Mouse (Mus musculus): ENCODE measurements around the gene Esrrg.

Esrrg gene

GRCm38 (mm10) chr1:187832851-187833250, 224.3 kb downstream of the Esrrg start:
- DNase-seq (ENCODE audit: low read depth): no peak

GRCm38 (mm10) chr1:187834576-187834975, 226.0 kb downstream of the Esrrg start:
- no peak for DNase-seq (ENCODE audit: low read depth)

GRCm38 (mm10) chr1:187836384-187836783, 227.8 kb downstream of the Esrrg start:
- no peak for DNase-seq (ENCODE audit: low read depth)

GRCm38 (mm10) chr1:187836876-187837275, 228.3 kb downstream of the Esrrg start:
- no peak for DNase-seq (ENCODE audit: low read depth)

- no peak for DNase-seq (ENCODE audit: low read depth)
Observed at GRCm38 (mm10) chr1:187841629-187842028, 233.0 kb downstream of the Esrrg start.

- DNase-seq (ENCODE audit: low read depth): no peak
Observed at GRCm38 (mm10) chr1:187842702-187843101, 234.1 kb downstream of the Esrrg start.

- DNase-seq (ENCODE audit: low read depth): no peak
Observed at GRCm38 (mm10) chr1:187854148-187854547, 245.6 kb downstream of the Esrrg start.

GRCm38 (mm10) chr1:187862339-187862738, 253.7 kb downstream of the Esrrg start:
- DNase-seq (ENCODE audit: low read depth): no peak

GRCm38 (mm10) chr1:187868427-187868826, 259.8 kb downstream of the Esrrg start:
- DNase-seq (ENCODE audit: low read depth): no peak

GRCm38 (mm10) chr1:187872208-187872607, 263.6 kb downstream of the Esrrg start:
- DNase-seq (ENCODE audit: low read depth): no peak

- no peak for DNase-seq (ENCODE audit: low read depth)
Observed at GRCm38 (mm10) chr1:187872744-187873143, 264.2 kb downstream of the Esrrg start.

GRCm38 (mm10) chr1:187873770-187874169, 265.2 kb downstream of the Esrrg start:
- no peak for DNase-seq (ENCODE audit: low read depth)

- DNase-seq (ENCODE audit: low read depth): no peak
Observed at GRCm38 (mm10) chr1:187887270-187887669, 278.7 kb downstream of the Esrrg start.

- no peak for DNase-seq (ENCODE audit: low read depth)
Observed at GRCm38 (mm10) chr1:187888142-187888541, 279.6 kb downstream of the Esrrg start.

- DNase-seq (ENCODE audit: low read depth): no peak
Observed at GRCm38 (mm10) chr1:187889096-187889495, 280.5 kb downstream of the Esrrg start.

- no peak for DNase-seq (ENCODE audit: low read depth)
Observed at GRCm38 (mm10) chr1:187891262-187891661, 282.7 kb downstream of the Esrrg start.

GRCm38 (mm10) chr1:187895459-187895858, 286.9 kb downstream of the Esrrg start:
- no peak for DNase-seq (ENCODE audit: low read depth)

GRCm38 (mm10) chr1:187896291-187896690, 287.7 kb downstream of the Esrrg start:
- DNase-seq (ENCODE audit: low read depth): no peak

- DNase-seq (ENCODE audit: low read depth): no peak
Observed at GRCm38 (mm10) chr1:187896910-187897309, 288.3 kb downstream of the Esrrg start.

- no peak for DNase-seq (ENCODE audit: low read depth)
Observed at GRCm38 (mm10) chr1:187899541-187899940, 290.9 kb downstream of the Esrrg start.

GRCm38 (mm10) chr1:187900756-187901155, 292.2 kb downstream of the Esrrg start:
- no peak for DNase-seq (ENCODE audit: low read depth)

GRCm38 (mm10) chr1:187902176-187902575, 293.6 kb downstream of the Esrrg start:
- no peak for DNase-seq (ENCODE audit: low read depth)

GRCm38 (mm10) chr1:187904731-187905130, 296.1 kb downstream of the Esrrg start:
- DNase-seq (ENCODE audit: low read depth): no peak

GRCm38 (mm10) chr1:187907407-187907806, 298.8 kb downstream of the Esrrg start:
- no peak for DNase-seq (ENCODE audit: low read depth)

GRCm38 (mm10) chr1:187907871-187908270, 299.3 kb downstream of the Esrrg start:
- DNase-seq (ENCODE audit: low read depth): no peak

Measured in induced T-regulatory cell, adult 2 months (primary cell).